Mouse (Mus musculus) heart, postnatal 14 days (tissue): Measurements from ENCODE around the gene Adgrv1. TPM values are rescaled to one million over a fixed set of nuclear protein-coding genes. Genes with fewer than 3 reads are reported as not detected.
A peak's percentile ranks its signal among the peaks of the same experiment; 100 is the strongest.
"Not testable (repeated sequence)": the region's sequence is repeated elsewhere in the genome, so short reads cannot be mapped to it uniquely, and the experiment has no call there.

Experiments
- DNase-seq, 2 experiments: peaks; one replicate each; pipeline ENCODE4 v3.0.0; 2021 to 2022
- intact Hi-C: fragments of 180-260 bp; cut with DNase I; formaldehyde crosslinking; loops from one replicate; pipeline ENCODE4 v1.15.1; 2025
- long read RNA-seq, 2 experiments: library from polyadenylated mRNA; stranded (forward); transcript quantifications; one replicate each; pipeline ENCODE4 v2.0.0; 2021
- total RNA-seq, 2 experiments: library from RNA; stranded (reverse); gene quantifications; 2 replicates each; pipeline ENCODE4 v1.2.3; 2021

The Adgrv1 gene
- total RNA-seq = under 1 TPM; 0.14 to 0.34 TPM
- long read RNA-seq, experiment 1, partial matches to known transcripts = 1 of 1 reads
- long read RNA-seq, experiment 1, other reads (novel, unspliced or antisense) = 0 of 1 reads
- long read RNA-seq, experiment 2, partial matches to known transcripts = 0 of 2 reads
- long read RNA-seq, experiment 2, other reads (novel, unspliced or antisense) = 2 of 2 reads

GRCm38 (mm10) chr13:81632720-81633415, at the start of gene Adgrv1:
Adgrv1 (minus strand) TSS chr13:81633154.
- peak; percentile 42 to 46 for DNase-seq
- intact Hi-C loops = no loop called here

- intact Hi-C loops = no loop called here
- DNase-seq = no peak
Measured at GRCm38 (mm10) chr13:81675333-81675732, 42.4 kb upstream of the Adgrv1 start.

- no peak for DNase-seq
- intact Hi-C loops = no loop called here
Measured at GRCm38 (mm10) chr13:81667713-81668112, 34.8 kb upstream of the Adgrv1 start.

- no peak for DNase-seq
- intact Hi-C loops = no loop called here
Measured at GRCm38 (mm10) chr13:81664331-81664698, 31.4 kb upstream of the Adgrv1 start.

GRCm38 (mm10) chr13:81663566-81664330, 30.8 kb upstream of the Adgrv1 start:
- no peak for DNase-seq
- intact Hi-C loops = no loop called here

- intact Hi-C loops = loop anchor here (5.0 to 10.0 kb wide), 3 partner anchors 54 to 773 kb away; partner anchors contain the start of genes Arrdc3, Cetn3, Mblac2 and Polr3g
- no peak for DNase-seq
Measured at GRCm38 (mm10) chr13:81658053-81658752, 25.2 kb upstream of the Adgrv1 start.

- DNase-seq = peak; percentile 95 to 96
- intact Hi-C loops = loop anchor here (5.0 to 10.0 kb wide), 3 partner anchors 55 to 773 kb away; partner anchors contain the start of genes Arrdc3, Cetn3, Mblac2 and Polr3g
Measured at GRCm38 (mm10) chr13:81657351-81658052, 24.5 kb upstream of the Adgrv1 start, which contains the start of gene Lysmd3. Lysmd3 (plus strand) TSS chr13:81657663.

GRCm38 (mm10) chr13:81657008-81657350, 24.0 kb upstream of the Adgrv1 start:
- no peak for DNase-seq
- intact Hi-C loops = loop anchor here (5.0 to 10.0 kb wide), 3 partner anchors 55 to 772 kb away; partner anchors contain the start of genes Arrdc3, Cetn3, Mblac2 and Polr3g

GRCm38 (mm10) chr13:81656091-81656850, 23.3 kb upstream of the Adgrv1 start:
- DNase-seq = no peak
- intact Hi-C loops = loop anchor here (5.0 to 10.0 kb wide), 3 partner anchors 56 to 771 kb away; partner anchors contain the start of genes Arrdc3, Cetn3, Mblac2 and Polr3g

- not testable (repeated sequence) for DNase-seq
- intact Hi-C loops = loop anchor here (10.0 kb wide), 1 partner anchor 766 kb away; the partner anchor contains the start of gene Arrdc3
Measured at GRCm38 (mm10) chr13:81650382-81650781, 17.4 kb upstream of the Adgrv1 start.

- no peak for DNase-seq
- intact Hi-C loops = no loop called here
Measured at GRCm38 (mm10) chr13:81646348-81646747, 13.4 kb upstream of the Adgrv1 start.

- no peak for DNase-seq
- intact Hi-C loops = loop anchor here (5.0 kb wide), 2 partner anchors 118 to 207 kb away; no protein-coding TSS in a partner anchor
Measured at GRCm38 (mm10) chr13:81644047-81644565, 11.2 kb upstream of the Adgrv1 start.

GRCm38 (mm10) chr13:81642491-81643149, 9.7 kb upstream of the Adgrv1 start:
- no peak for DNase-seq
- intact Hi-C loops = loop anchor here (5.0 kb wide), 2 partner anchors 120 to 205 kb away; no protein-coding TSS in a partner anchor

- intact Hi-C loops = loop anchor here (5.0 kb wide), 2 partner anchors 121 to 204 kb away; no protein-coding TSS in a partner anchor
Measured at GRCm38 (mm10) chr13:81641289-81642045, 8.5 kb upstream of the Adgrv1 start.

GRCm38 (mm10) chr13:81640881-81641280, 7.9 kb upstream of the Adgrv1 start:
- no peak for DNase-seq
- intact Hi-C loops = loop anchor here (5.0 kb wide), 2 partner anchors 121 to 204 kb away; no protein-coding TSS in a partner anchor

More at GRCm38 (mm10) chr13:81641289-81642045, 8.5 kb upstream of the Adgrv1 start:
- peak; percentile 45 to 52 for DNase-seq

GRCm38 (mm10) chr13:81639624-81640023, 6.7 kb upstream of the Adgrv1 start:
- intact Hi-C loops = loop anchor here (5.0 kb wide), 2 partner anchors 123 to 202 kb away; no protein-coding TSS in a partner anchor
- no peak for DNase-seq

- intact Hi-C loops = no loop called here
- no peak for DNase-seq
Measured at GRCm38 (mm10) chr13:81630566-81630965, 2.4 kb downstream of the Adgrv1 start.
